Mouse (Mus musculus) erythroblast, adult 5-6 weeks (primary cell): Measurements from ENCODE around the gene Spg21. TPM values are rescaled to one million over a fixed set of nuclear protein-coding genes. Genes with fewer than 3 reads are reported as not detected.

Experiments
- ATAC-seq: replicated peaks from 2 replicates; pipeline ENCODE4 v1.8.0; 2016; ENCODE audit warnings: moderate number of reproducible peaks, mild to moderate bottlenecking, moderate TSS enrichment, inconsistent platforms; ENCODE audit not compliant: poor library complexity, low FRiP score, severe bottlenecking
- total RNA-seq, 2 experiments: library from RNA; stranded (forward) in 1 of 2; stranded (reverse) in 1 of 2; fragments of 150-400 nt in 1 of 2; fragments of 200-764, 138-1000 nt in 1 of 2; gene quantifications; 2 replicates each; pipeline versions ENCODE4 v1.2.3 to v1.2.4; 2015 to 2017; ENCODE audit warnings: low replicate concordance in 2 of 2

Gene Spg21
- total RNA-seq, 2 experiments from 2014 or later: 12.5 to 14.9 TPM

- ATAC-seq: no peak
Measured at GRCm38 (mm10) chr9:65467686-65468085, 6.9 kb downstream of the Spg21 start.

GRCm38 (mm10) chr9:65472769-65473168 is 12.0 kb downstream of the Spg21 start:
- no peak for ATAC-seq

- no peak for ATAC-seq
Measured at GRCm38 (mm10) chr9:65479158-65479557, 18.4 kb downstream of the Spg21 start.

- no peak for ATAC-seq
Measured at GRCm38 (mm10) chr9:65480071-65480470, 19.3 kb downstream of the Spg21 start.

GRCm38 (mm10) chr9:65491476-65491875 is 30.7 kb downstream of the Spg21 start:
- ATAC-seq: no peak

- no peak for ATAC-seq
Measured at GRCm38 (mm10) chr9:65492351-65492750, 31.6 kb downstream of the Spg21 start.

GRCm38 (mm10) chr9:65492851-65493250 is 32.1 kb downstream of the Spg21 start:
- ATAC-seq: no peak

- ATAC-seq: no peak
Measured at GRCm38 (mm10) chr9:65502146-65502545, 41.4 kb downstream of the Spg21 start.

- ATAC-seq: no peak
Measured at GRCm38 (mm10) chr9:65502721-65503505, 42.2 kb downstream of the Spg21 start.

GRCm38 (mm10) chr9:65508449-65508848 is 47.7 kb downstream of the Spg21 start:
- ATAC-seq: no peak

GRCm38 (mm10) chr9:65512520-65512919 is 51.8 kb downstream of the Spg21 start:
- no peak for ATAC-seq

GRCm38 (mm10) chr9:65514431-65514830 is 53.7 kb downstream of the Spg21 start:
- ATAC-seq: no peak

GRCm38 (mm10) chr9:65514851-65515261 is 54.1 kb downstream of the Spg21 start:
- ATAC-seq: no peak

GRCm38 (mm10) chr9:65519807-65520504 is 59.2 kb downstream of the Spg21 start, which contains the start of gene Ankdd1a:
Ankdd1a (minus strand) TSS chr9:65520193.
- no peak for ATAC-seq

- ATAC-seq: no peak
Measured at GRCm38 (mm10) chr9:65520505-65520876, 59.7 kb downstream of the Spg21 start.

GRCm38 (mm10) chr9:65523611-65524364 is 63.0 kb downstream of the Spg21 start:
- ATAC-seq: peak; percentile 83

GRCm38 (mm10) chr9:65525445-65526195 is 64.9 kb downstream of the Spg21 start:
- no peak for ATAC-seq

- peak; percentile 86 for ATAC-seq
Measured at GRCm38 (mm10) chr9:65528417-65529038, 67.8 kb downstream of the Spg21 start.

GRCm38 (mm10) chr9:65529659-65530058 is 68.9 kb downstream of the Spg21 start:
- ATAC-seq: peak; percentile 91
